Mouse (Mus musculus) hindlimb bud, embryonic 11.5 days (tissue): ENCODE measurements around the gene Mfap2.

Experiments used
- DNase-seq: peaks from one replicate; pipeline ENCODE4 v3.0.0-alpha.2; 2012; ENCODE audit warnings: low read depth, low spot score; ENCODE audit errors: extremely low spot score

Gene Mfap2

DNA sequence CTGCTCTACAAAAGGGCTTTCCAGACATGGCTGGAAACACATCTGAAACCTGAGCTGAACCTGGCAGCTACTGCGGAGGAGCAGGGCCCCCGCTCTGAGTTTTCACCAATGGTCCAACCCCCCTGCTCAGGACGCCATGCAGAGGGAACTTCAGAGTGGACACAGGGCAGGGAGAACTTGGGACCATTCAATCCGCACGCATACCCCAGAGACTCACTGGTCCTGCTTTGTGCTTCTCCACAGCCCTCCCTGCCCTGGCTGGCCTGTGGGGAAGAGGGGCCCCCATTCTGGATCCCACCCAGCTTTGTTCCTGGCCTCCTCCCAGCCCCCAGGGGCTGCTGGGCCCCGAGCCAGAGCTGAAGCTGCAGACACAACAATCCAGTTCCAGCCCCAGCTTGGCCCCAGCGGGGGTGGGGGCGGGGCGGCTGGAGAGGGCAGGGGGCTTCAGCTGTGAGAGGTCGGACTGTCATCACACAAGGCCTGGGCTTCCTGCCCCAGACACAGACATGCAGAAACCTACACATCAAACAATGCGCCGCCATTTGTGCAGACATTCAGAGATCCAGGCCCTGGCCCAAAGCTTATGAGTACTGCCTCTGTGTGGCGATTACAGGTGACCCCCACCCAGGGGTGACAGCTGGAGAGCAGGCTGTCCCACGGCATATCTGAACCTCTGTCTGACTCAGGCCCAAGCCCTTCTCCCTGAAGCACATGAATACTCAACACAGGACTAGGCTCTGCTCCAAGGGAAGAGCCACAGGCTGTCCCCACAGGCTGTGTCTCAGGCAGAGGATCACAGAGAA lies 10.8 kb downstream of the Mfap2 start:
- no peak for DNase-seq

- DNase-seq, result no peak
These were observed 11.4 kb downstream of the Mfap2 start for GRCm38 (mm10) chr4:141021614-141021929.

DNA sequence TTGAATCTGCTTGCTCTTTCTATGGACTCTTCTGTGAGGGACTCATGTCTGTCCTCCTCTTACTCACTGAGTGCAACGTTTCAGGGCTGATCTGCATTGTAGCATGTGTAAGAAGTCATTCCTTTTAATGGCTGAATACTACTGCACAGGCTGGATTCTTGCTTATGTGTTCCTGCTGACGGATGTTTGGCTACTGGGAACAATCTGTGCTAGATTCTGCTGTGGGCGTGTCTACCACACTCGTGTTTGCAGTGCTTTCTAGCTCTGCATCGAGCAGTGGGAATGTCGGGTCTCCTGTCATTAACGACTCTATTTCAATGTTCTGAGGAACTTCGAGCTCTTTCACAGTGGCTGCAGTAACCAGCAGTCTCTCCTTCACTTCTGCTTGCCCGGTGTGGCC lies 13.8 kb downstream of the Mfap2 start:
- DNase-seq, result no peak

GRCm38 (mm10) chr4:141024992-141025391 lies 14.8 kb downstream of the Mfap2 start:
- DNase-seq, result no peak

- DNase-seq, result no peak
These were observed 20.5 kb downstream of the Mfap2 start for GRCm38 (mm10) chr4:141030541-141031206.

DNA sequence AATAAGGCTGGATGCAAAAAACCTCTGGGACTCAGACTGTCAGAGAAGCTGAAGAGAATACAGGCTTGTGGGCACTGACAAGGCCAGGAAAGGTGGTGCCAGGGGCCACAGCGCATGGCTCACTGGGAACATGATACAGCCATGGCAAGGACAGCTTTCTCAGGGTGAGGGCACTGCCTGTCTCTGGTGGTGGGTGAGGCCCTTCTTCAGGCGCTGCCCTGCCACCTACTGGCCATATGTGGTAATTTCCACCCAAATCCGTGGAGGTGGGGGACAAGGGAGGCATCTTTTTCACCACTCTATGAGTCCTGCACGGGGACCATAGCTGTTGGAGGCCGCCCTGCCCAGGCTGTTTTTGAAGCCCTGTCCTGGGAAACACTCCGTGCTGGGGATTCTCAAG lies 21.5 kb downstream of the Mfap2 start:
- DNase-seq, result no peak

DNA sequence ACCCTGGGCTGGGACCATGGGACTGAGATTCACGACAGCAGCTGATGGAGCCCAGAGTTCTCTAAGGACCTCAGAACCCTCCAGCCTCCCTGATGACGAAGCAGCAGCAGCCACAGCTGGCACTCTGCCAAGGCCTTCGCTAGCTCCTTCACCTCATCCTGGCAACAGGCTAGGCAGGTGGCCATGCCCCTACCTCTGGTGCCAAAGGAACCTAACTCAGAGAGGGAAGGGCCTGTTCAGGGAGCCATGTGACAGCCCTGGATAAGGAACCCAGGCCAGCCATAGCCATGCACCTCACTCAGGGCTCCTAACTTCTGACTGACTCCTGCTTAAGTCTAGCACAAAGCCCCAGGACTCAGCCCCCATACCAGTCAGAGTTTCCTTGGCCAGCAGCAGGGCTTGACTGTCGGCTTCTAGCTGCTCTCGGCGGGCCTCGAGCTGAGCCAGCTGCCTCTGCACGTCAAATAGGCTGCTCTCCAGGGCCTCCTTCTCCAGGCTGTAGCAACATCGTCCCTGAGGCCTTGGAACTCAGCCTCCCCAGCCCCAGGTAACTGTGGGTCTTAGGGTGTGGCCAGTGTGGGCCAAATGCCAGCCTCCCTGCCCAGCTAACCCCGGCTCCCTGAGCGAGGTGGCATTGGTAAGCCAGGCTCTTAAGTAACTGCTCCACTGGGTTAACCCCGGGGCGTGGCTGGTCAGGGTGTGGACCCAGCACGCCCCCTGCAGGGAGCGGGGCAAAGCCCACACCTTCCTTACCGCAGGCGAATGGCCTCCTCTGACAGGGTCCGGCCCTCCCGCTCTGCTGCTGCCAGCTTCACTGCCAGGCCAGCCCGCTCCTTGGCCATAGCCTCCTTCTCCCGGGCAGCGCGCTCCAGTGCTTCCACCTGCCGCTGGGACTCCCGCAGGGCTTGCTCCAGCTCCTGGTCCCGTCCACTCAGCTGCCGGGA lies 23.7 kb downstream of the Mfap2 start:
- DNase-seq, result no peak

DNA sequence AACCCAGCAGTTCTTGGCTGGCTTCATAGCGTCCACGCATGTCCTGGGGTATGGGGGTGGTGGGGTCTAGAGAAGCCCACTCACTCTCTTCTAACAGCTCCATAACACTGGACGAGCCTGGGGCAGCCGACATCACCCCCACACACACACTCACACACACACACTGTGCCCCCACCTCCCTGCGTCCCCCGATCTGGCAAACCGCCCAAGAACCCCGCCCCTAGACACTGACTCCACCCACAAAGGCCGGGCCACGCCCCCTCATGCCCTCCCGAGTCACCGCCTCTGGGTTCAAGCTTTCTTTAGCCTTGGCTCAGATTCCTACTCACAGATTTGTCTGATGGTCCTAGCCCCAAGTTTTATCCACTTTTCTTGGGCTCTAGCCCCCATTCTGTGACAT lies 30.9 kb downstream of the Mfap2 start:
- DNase-seq, result no peak

GRCm38 (mm10) chr4:141044816-141045215 lies 34.6 kb downstream of the Mfap2 start:
- DNase-seq, result peak; percentile 35

- DNase-seq, result no peak
These were observed 38.7 kb downstream of the Mfap2 start for GRCm38 (mm10) chr4:141048810-141049475.

DNA sequence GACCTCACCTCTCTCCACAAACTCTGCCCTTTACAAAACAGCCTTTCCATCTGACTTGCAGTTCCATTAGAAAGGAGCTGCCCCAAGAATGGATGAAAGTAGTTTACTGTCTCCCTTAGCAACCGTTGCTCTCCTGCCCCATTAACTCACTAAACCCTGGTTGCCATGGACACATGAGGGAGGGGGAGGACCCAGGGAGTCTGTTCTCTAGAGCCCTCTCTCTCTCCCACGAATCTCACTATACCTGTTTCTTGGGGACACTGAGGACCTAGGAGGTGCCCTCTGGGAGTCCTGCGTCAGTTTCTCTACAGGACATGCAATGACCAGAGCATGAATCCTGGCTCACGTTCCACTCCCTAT lies 39.2 kb downstream of the Mfap2 start:
- DNase-seq, result no peak

- DNase-seq, result no peak
These were observed 42.2 kb downstream of the Mfap2 start for GRCm38 (mm10) chr4:141052442-141052841.

GRCm38 (mm10) chr4:141053138-141053537 lies 42.9 kb downstream of the Mfap2 start:
- DNase-seq, result no peak

DNA sequence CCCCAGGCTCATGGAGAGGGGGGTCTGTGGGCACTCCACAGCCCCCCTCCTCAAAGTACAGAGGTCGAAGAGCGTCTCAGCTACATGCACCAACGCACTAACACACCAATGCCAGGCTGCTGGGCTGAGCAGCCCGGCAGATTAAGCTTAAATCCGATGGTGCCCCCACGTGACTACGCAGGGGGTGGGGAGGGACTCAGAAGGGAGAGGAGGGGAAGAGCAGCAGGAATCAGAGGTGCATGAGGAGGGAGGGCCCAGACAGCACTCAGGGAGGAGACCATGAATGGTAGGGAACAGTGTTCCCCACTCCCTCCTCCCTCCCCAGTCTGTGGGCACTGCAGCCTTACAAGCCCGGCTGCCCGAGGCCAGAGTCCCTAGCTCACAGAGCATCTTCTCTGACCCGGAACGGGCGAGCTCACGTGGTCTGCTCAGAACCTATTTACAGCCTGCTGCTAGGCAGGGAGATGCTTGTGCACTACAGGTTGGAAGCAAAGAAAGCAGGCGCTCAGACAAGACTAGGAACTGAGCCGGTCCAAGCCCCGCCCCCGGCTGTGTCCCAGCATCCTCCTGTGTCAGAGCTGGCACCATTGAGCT lies 43.4 kb downstream of the Mfap2 start:
- no peak for DNase-seq

- DNase-seq, result no peak
These were observed 46.8 kb downstream of the Mfap2 start for GRCm38 (mm10) chr4:141056970-141057369.

- no peak for DNase-seq
These were observed 48.6 kb downstream of the Mfap2 start for GRCm38 (mm10) chr4:141058835-141059234.

GRCm38 (mm10) chr4:141059616-141060425 lies 49.6 kb downstream of the Mfap2 start:
- DNase-seq, result no peak

GRCm38 (mm10) chr4:141060426-141061301 lies 50.4 kb downstream of the Mfap2 start, which contains the start of gene Crocc:
TSS of gene Crocc (minus strand) at chr4:141060550.
- peak; percentile 96 for DNase-seq
